Mouse (Mus musculus) cerebellum, adult 2 months (tissue): ENCODE data around the gene Myo10.

ENCODE experiments used
- CTCF ChIP-seq: fragments of 200-500 bp; IDR thresholded peaks from 2 replicates; pipeline ENCODE4 v1.5.1; 2011; ENCODE audit warnings: low read depth, mild to moderate bottlenecking, control low read depth, low read length, moderate library complexity, borderline replicate concordance; ENCODE audit not compliant: insufficient read depth
- POLR2A ChIP-seq: fragments of 200-500 bp; IDR thresholded peaks from 2 replicates; pipeline ENCODE4 v1.6.1; 2011; ENCODE audit warnings: low read length, control low read depth, borderline replicate concordance; ENCODE audit not compliant: insufficient read depth

- TF ChIP-seq POLR2A = no peak
- TF ChIP-seq CTCF = no peak
Measured at GRCm38 (mm10) chr15:25809669-25810068, 187.3 kb downstream of the Myo10 start.
